Mouse (Mus musculus): ENCODE data around the gene Amotl1. TPM values are rescaled to one million over a fixed set of nuclear protein-coding genes. Genes with fewer than 3 reads are reported as not detected.
"Not testable (repeated sequence)": the region's sequence is repeated elsewhere in the genome, so short reads cannot be mapped to it uniquely, and the experiment has no call there.

Gene Amotl1
- total RNA-seq, 2 experiments from 2014 or later, result 16.3 to 20.0 TPM

GRCm38 (mm10) chr9:14607464-14607863, 37.4 kb downstream of the Amotl1 start:
- peak in 1 of 2 experiments; percentile 33 for DNase-seq (ENCODE audit: low spot score in 2 of 2)

DNA sequence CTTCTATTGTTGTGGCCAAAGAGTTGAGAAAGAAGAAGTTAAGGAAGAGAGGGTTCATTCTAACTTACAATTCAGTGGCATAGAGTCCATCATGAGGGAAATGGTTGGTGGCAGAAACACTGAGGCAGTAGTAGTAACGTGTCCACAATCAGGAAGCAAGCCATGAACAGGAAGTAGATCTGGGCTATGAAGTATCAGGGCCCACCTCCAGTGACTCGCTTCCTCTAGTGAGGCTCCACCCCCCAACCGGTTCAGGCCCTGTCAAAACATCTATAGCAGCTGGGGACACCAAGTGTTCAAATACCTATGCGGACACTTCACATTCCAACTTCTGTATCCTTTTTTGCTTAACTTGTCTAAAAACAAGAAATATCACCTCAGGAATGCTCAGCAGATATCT, 38.9 kb downstream of the Amotl1 start:
- no peak for DNase-seq (ENCODE audit: low spot score in 2 of 2)

GRCm38 (mm10) chr9:14604363-14604762, 40.5 kb downstream of the Amotl1 start:
- no peak for DNase-seq (ENCODE audit: low spot score in 2 of 2)

DNA sequence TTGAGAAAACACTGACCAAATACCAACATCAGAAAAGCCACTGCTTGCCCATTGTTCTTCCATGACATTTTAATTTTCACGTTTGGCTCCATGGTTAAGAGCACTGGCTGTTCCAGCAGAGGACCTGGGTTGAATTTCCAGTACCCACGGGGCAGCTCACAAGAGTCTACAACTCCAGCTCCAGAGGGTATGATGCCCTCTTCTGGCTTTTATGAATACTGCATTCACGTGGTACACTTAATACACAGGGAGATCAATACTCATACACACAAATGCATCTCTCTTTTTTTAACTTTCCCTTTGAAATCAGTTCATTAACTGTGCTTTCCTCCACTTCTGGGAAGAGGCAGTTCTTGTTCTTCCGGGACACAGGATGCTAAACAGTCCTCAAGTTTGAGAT, 41.4 kb downstream of the Amotl1 start:
- DNase-seq (ENCODE audit: low spot score in 2 of 2), result no peak

DNA sequence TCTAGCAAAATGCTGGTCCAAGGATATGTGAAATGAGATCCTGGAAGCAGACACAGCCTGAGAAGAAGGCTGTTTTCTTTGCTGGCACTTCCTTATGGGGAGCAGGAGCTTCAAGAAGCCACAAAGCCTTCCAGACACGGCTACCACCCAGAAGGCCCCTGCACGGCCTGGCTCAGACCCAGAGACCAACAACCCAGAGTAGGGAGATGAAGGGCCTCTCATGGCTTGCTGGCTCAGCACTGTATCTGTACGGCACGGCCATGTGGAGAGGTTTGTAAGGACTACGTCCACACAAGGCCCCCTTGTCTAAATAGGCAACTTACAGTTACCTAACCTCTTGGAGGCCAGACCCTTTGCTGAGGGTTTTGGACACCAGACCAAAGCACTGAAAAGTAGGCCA, 45.1 kb downstream of the Amotl1 start:
- DNase-seq (ENCODE audit: low spot score in 2 of 2), result no peak

- no peak for DNase-seq (ENCODE audit: low spot score in 2 of 2)
Observed at GRCm38 (mm10) chr9:14598157-14598556, 46.7 kb downstream of the Amotl1 start.

DNA sequence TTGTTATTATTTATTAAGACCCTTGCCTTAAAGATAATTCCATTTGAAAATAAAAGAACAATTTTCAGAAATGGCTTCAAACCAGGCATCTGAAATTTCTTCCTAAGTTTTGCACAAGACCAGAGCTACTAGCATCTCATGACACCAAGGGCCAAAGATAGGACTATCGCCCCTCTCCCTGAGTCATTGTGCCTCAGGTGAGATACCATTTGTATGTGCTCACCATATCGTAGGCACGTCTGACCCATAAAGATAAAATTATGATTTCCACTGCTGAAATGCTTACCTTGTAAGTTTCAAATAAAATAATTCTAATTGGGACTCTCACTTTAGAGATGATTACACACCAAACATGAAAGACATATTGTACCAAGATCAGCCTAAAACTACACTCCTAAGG, 47.4 kb downstream of the Amotl1 start:
- no peak for DNase-seq (ENCODE audit: low spot score in 2 of 2)

- no peak for DNase-seq (ENCODE audit: low spot score in 2 of 2)
Observed at GRCm38 (mm10) chr9:14596858-14597257, 48.0 kb downstream of the Amotl1 start.

DNA sequence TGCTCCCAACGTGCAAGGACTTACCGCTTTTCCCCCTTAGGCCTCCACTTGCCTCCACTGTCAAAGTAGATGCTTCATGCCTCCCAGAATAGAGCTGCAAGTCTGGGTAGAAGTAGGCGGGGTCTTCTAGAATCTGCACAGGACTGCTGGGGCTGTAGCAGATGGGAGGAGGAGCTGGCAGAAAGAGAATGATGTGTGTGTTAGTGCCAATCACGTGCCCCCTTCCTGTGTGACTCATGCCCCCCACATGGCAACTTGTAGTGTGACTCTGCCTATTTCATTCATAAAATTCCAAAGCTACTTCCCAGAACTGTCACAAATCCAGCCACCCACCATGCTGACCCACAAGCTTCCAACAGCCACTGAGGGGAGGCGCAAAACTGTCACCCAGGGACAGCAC, 48.4 kb downstream of the Amotl1 start:
- DNase-seq (ENCODE audit: low spot score in 2 of 2), result peak; percentile 24 to 44

GRCm38 (mm10) chr9:14595893-14596292, 49.0 kb downstream of the Amotl1 start:
- no peak for DNase-seq (ENCODE audit: low spot score in 2 of 2)

- DNase-seq (ENCODE audit: low spot score in 2 of 2), result no peak
Observed at GRCm38 (mm10) chr9:14593880-14594279, 51.0 kb downstream of the Amotl1 start.

DNA sequence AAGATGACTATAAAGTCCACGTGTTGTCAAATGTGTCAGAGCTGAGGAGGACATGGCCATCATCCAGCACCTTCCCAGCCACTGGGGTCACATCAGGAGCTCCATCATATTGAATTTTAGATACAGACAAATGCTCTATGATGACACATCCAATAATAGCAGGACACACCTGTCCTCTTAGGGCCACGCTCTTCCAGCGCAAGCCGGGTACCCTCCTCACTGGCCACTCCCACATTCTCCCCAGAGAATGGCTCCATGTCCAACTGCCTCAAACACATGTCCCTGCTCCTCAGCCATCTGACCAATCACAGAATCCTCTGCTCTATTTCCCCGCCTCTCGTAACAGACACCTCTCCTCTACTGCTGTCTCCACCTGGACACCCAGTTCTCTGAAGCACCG, 54.2 kb downstream of the Amotl1 start:
- DNase-seq (ENCODE audit: low spot score in 2 of 2), result no peak

- no peak for DNase-seq (ENCODE audit: low spot score in 2 of 2)
Observed at GRCm38 (mm10) chr9:14588690-14589089, 56.2 kb downstream of the Amotl1 start.

DNA sequence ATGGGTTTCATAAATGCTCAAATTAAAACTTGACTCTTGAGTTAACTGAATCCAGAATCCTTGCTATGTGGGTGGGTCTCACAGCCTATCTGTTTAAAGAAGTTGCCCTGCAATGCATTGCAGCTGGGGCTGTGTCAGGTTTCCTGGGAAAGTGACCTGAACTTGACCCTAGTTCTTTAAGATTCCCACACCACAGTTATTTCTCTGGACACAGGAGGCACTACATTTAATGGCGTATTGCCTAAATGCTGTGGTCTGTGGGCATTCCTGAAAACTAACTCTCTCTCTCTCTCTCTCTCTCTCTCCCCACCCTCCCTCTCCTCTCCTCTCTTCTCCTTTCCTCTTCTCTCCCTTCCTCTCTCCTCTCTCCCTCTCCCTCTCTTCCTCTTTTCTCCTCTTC, 59.2 kb downstream of the Amotl1 start:
- no peak for DNase-seq (ENCODE audit: low spot score in 2 of 2)

GRCm38 (mm10) chr9:14578960-14579359, 65.9 kb downstream of the Amotl1 start:
- DNase-seq (ENCODE audit: low spot score in 2 of 2), result no peak

DNA sequence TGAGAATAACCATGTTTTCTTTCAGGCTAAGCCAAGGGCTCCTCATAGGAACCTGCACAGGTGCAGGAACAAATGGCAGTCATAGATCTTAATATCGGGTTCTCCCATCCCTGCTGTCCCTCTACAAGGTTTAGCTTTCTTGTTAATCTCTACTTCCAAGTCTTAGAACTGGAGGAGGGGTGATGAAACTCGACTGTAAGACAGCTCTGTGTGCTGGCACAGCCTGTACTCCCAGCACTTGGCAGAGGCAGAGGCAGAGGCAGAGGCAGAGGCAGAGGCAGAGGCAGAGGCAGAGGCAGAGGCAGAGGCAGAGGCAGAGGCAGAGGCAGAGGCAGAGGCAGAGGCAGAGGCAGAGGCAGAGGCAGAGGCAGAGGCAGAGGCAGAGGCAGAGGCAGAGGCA, 68.5 kb downstream of the Amotl1 start:
- DNase-seq (ENCODE audit: low spot score in 2 of 2), result not testable (repeated sequence)

- DNase-seq (ENCODE audit: low spot score in 2 of 2), result peak; percentile 38 to 46
Observed at GRCm38 (mm10) chr9:14574760-14575399, 70.0 kb downstream of the Amotl1 start.

DNA sequence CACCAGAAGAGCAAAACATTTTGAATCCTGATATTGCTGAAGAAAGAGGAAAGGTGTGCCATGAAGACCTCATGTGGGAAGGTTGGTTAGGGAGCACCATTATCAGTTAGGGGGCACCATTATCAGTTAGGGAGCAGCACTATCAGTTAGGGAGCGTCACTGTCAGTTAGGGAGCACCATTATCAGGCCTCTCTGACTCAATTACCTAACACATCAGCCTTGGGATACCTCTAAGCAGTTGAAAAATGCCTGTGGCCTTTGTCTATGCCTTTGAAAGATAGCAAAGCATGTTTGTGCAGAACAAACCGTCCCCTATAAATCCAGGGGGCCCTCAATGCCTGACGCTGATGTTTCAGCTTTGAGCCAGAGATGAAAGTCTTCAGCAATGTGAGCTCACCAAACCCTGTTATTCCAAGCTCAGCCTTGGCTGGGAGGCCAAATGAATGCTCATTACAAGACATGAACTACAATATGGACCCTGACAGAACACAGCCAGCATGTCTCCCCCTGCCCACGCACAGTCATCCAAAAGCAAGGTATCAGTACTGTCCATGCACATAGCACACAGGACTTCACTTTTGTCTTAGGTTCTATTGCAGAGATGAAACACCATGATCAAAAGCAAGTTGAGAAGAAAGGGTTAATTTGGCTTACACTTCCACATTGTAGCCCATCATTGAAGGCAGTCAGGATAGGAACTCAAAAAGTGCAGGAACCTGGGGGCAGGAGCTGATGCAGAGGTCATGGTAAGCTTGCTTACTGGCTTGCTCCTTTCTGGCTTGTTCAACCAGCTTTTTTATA, 75.5 kb downstream of the Amotl1 start:
- no peak for DNase-seq (ENCODE audit: low spot score in 2 of 2)

- DNase-seq (ENCODE audit: low spot score in 2 of 2), result no peak
Observed at GRCm38 (mm10) chr9:14568487-14568886, 76.4 kb downstream of the Amotl1 start.

- no peak for DNase-seq (ENCODE audit: low spot score in 2 of 2)
Observed at GRCm38 (mm10) chr9:14564486-14564885, 80.4 kb downstream of the Amotl1 start.

GRCm38 (mm10) chr9:14563351-14563750, 81.5 kb downstream of the Amotl1 start:
- no peak for DNase-seq (ENCODE audit: low spot score in 2 of 2)

- no peak for DNase-seq (ENCODE audit: low spot score in 2 of 2)
Observed at GRCm38 (mm10) chr9:14560545-14560944, 84.3 kb downstream of the Amotl1 start.

- no peak for DNase-seq (ENCODE audit: low spot score in 2 of 2)
Observed at GRCm38 (mm10) chr9:14559996-14560395, 84.9 kb downstream of the Amotl1 start.

Data from layer of hippocampus, postnatal 10 days (tissue).